Mouse (Mus musculus) MEL (cell line): ENCODE results near the gene Slc16a12.

Experiments
- BHLHE40 ChIP-seq: IDR thresholded peaks from 2 replicates; pipeline ENCODE4 v1.6.1; 2012; ENCODE audit warnings: low read depth, mild to moderate bottlenecking, inconsistent platforms, low read length, improper control_type of control experiment, borderline replicate concordance
- CTCF ChIP-seq, 3 experiments: IDR thresholded peaks in 2 of 3; conservative IDR thresholded peaks in 1 of 3; 2 replicates each; pipeline ENCODE4 v1.5.1; 2011 to 2012; ENCODE audit warnings: low read length in 3 of 3, low read depth in 2 of 3, mild to moderate bottlenecking in 2 of 3, improper control_type of control experiment in 1 of 3, inconsistent platforms in 1 of 3, mixed read lengths in 1 of 3, moderate library complexity in 1 of 3; ENCODE audit not compliant: control insufficient read depth in 1 of 3, insufficient read depth in 1 of 3, poor library complexity in 1 of 3, severe bottlenecking in 1 of 3
- GATA1 ChIP-seq: IDR thresholded peaks from 2 replicates; pipeline ENCODE4 v1.6.1; 2011; ENCODE audit warnings: low read depth, low read length, improper control_type of control experiment
- JUND ChIP-seq: IDR thresholded peaks from 2 replicates; pipeline ENCODE4 v1.6.1; 2011; ENCODE audit warnings: low read depth, mild to moderate bottlenecking, improper control_type of control experiment, low read length
- MAX ChIP-seq: IDR thresholded peaks from 2 replicates; pipeline ENCODE4 v1.6.1; 2011; ENCODE audit warnings: low read length, improper control_type of control experiment
- NELFE ChIP-seq: IDR thresholded peaks from 2 replicates; pipeline ENCODE4 v1.6.1; 2011; ENCODE audit warnings: low read depth, low read length, improper control_type of control experiment
- NRF1 ChIP-seq: IDR thresholded peaks from 2 replicates; pipeline ENCODE4 v1.6.1; 2014; ENCODE audit warnings: low read depth, mild to moderate bottlenecking, inconsistent platforms, low read length, improper control_type of control experiment, moderate library complexity; ENCODE audit not compliant: poor library complexity, insufficient read depth, severe bottlenecking
- POLR2A ChIP-seq, 2 experiments: IDR thresholded peaks; 2 replicates each; pipeline ENCODE4 v1.6.1; 2011 to 2012; ENCODE audit warnings: low read length in 2 of 2, mild to moderate bottlenecking in 2 of 2, control low read depth in 1 of 2, improper control_type of control experiment in 1 of 2, low read depth in 1 of 2, moderate library complexity in 1 of 2; ENCODE audit not compliant: control insufficient read depth in 1 of 2, insufficient read depth in 1 of 2, poor library complexity in 1 of 2
- SIN3A ChIP-seq: IDR thresholded peaks from 2 replicates; pipeline ENCODE4 v1.6.1; 2012; ENCODE audit warnings: low read length, improper control_type of control experiment, inconsistent platforms

DNA sequence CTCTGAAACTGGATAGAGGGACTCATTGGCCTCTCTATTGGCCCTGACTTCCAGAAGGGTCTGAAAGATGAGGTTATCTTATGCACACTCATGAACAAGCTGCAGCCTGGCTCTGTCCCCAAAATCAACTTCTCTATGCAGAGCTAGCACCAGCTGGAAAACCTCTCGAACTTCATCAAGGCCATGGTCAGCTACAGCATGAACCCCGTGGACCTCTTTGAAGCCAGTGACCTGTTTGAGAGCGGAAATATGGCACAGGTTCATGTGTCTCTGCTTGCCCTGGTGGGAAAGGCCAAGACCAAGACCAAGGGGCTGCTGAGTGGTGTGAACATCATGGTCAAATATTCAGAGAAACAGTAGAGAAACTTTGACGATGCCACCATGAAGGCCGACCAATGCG, 123.3 kb downstream of the Slc16a12 start:
- TF ChIP-seq POLR2A (IDR thresholded peaks at IDR 0.05; ENCODE audit: control insufficient read depth in 1 of 2, insufficient read depth in 1 of 2, low read depth in 1 of 2, low read length in 2 of 2, poor library complexity in 1 of 2) (no peak), SIN3A (no peak), CTCF (IDR thresholded peaks at IDR 0.05 in 2 of 3, conservative IDR thresholded peaks at IDR 0.05 in 1 of 3; ENCODE audit: control insufficient read depth in 1 of 3, insufficient read depth in 1 of 3, low read depth in 2 of 3, low read length in 3 of 3, poor library complexity in 1 of 3, severe bottlenecking in 1 of 3) (no peak), GATA1 (no peak), MAX (no peak), BHLHE40 (no peak), JUND (no peak), NELFE (no peak), NRF1 (no peak)
